Mouse (Mus musculus) embryonic facial prominence, embryonic 10.5 days (tissue): ENCODE results near the gene Rbm45. TPM values are rescaled to one million over a fixed set of nuclear protein-coding genes. Genes with fewer than 3 reads are reported as not detected.
A peak's percentile ranks its signal among the peaks of the same experiment; 100 is the strongest.

Source experiments
- DNase-seq: peaks from one replicate; pipeline ENCODE4 v3.0.0-alpha.2; 2017; ENCODE audit warnings: low spot score
- H3K27ac ChIP-seq: fragments of 300-500 bp; sonication (generic); replicated peaks from 2 replicates; pipeline ENCODE4 v1.5.1; 2016; ENCODE audit warnings: mild to moderate bottlenecking
- H3K27me3 ChIP-seq: fragments of 300-500 bp; sonication (generic); replicated peaks from 2 replicates; pipeline ENCODE4 v1.6.1; 2016; ENCODE audit warnings: low read depth, mild to moderate bottlenecking; ENCODE audit not compliant: poor library complexity, severe bottlenecking
- H3K36me3 ChIP-seq: fragments of 300-500 bp; sonication (generic); replicated peaks from 2 replicates; pipeline ENCODE4 v1.6.1; 2016; ENCODE audit warnings: mild to moderate bottlenecking, moderate library complexity
- H3K4me1 ChIP-seq: fragments of 300-500 bp; sonication (generic); 2 replicates; pipeline ENCODE4 v1.6.1; 2016
- H3K4me3 ChIP-seq: fragments of 300-500 bp; sonication (generic); 2 replicates; pipeline ENCODE4 v1.5.1; 2016; ENCODE audit warnings: mild to moderate bottlenecking, moderate library complexity
- H3K9me3 ChIP-seq: fragments of 300-500 bp; sonication (generic); 2 replicates; pipeline ENCODE4 v1.6.1; 2016; ENCODE audit warnings: mild to moderate bottlenecking
- WGBS: fragments of 180-500 bp; shearing (Covaris S2); methylation state at CpG from one replicate; pipeline ENCODE4 v1.1.7; 2016; 5-methylcytosine and 5-hydroxymethylcytosine counted together
- polyA plus RNA-seq: library from polyadenylated mRNA; unstranded; fragments of >200 nt; fragmentation: Nextera tagmentation; extraction: Ambion mirVana; gene quantifications from 2 replicates; pipeline ENCODE4 v1.2.1, GENCODE M21; 2016

Rbm45 gene
- polyA plus RNA-seq, 1 experiment from 2014 or later, result 20.6 TPM

GRCm38 (mm10) chr2:76362111-76362510, 7.7 kb upstream of the Rbm45 start:
- no peaks in the 10 kb centered on the region for H3K4me1 ChIP-seq
- WGBS, result 49% methylated on average over 2 of the region's 2 CpGs
- H3K4me3 ChIP-seq, result no peak overlapping the region
- H3K9me3 ChIP-seq, result no peaks in the 10 kb centered on the region
- H3K27me3 ChIP-seq, result no peaks in the 10 kb centered on the region
- DNase-seq, result peak; percentile 49
- no peak overlapping the region for H3K27ac ChIP-seq
- H3K36me3 ChIP-seq, result no peaks in the 10 kb centered on the region

GRCm38 (mm10) chr2:76365811-76366210, 4.0 kb upstream of the Rbm45 start:
- peaks cover 4% of the 10 kb centered on the region for H3K4me1 ChIP-seq
- H3K9me3 ChIP-seq, result no peaks in the 10 kb centered on the region
- WGBS, result 73% methylated on average over 4 of the region's 4 CpGs
- H3K27me3 ChIP-seq, result no peaks in the 10 kb centered on the region
- H3K27ac ChIP-seq, result no peak overlapping the region
- H3K36me3 ChIP-seq, result no peaks in the 10 kb centered on the region
- H3K4me3 ChIP-seq, result no peak overlapping the region
- no peak for DNase-seq

- peak; percentile 78 for DNase-seq
- WGBS, result 20% methylated on average over 9 of the region's 9 CpGs
- Histone ChIP-seq H3K27me3 (no peaks in the 10 kb centered on the region), H3K4me3 (no peak overlapping the region), H3K27ac (no peak overlapping the region), H3K4me1 (peaks cover 8% of the 10 kb centered on the region), H3K36me3 (peaks cover 8% of the 10 kb centered on the region), H3K9me3 (no peaks in the 10 kb centered on the region)
These were observed 2.4 kb upstream of the Rbm45 start for GRCm38 (mm10) chr2:76367188-76367922.

- Histone ChIP-seq H3K4me1 (peaks cover 8% of the 10 kb centered on the region), H3K36me3 (peaks cover 25% of the 10 kb centered on the region), H3K9me3 (no peaks in the 10 kb centered on the region), H3K27me3 (no peaks in the 10 kb centered on the region), H3K4me3 (peak overlapping the region; percentile 69; the same call in 1 of the 2 replicates), H3K27ac (no peak overlapping the region)
- 78% methylated on average over 13 of the region's 13 CpGs for WGBS
- DNase-seq, result no peak
These were observed 723 bp upstream of the Rbm45 start for GRCm38 (mm10) chr2:76368861-76369660.

- WGBS, result 2% methylated on average over 7 of the region's 7 CpGs
- Histone ChIP-seq H3K4me3 (peak overlapping the region; percentile 69), H3K27ac (peak overlapping the region; percentile 82)
These were observed 805 bp downstream of the Rbm45 start for GRCm38 (mm10) chr2:76370656-76370922.

GRCm38 (mm10) chr2:76372244-76372643, 2.5 kb downstream of the Rbm45 start:
- no peak for DNase-seq
- Histone ChIP-seq H3K27ac (no peak overlapping the region), H3K36me3 (peaks cover 56% of the 10 kb centered on the region), H3K4me3 (no peak overlapping the region), H3K9me3 (no peaks in the 10 kb centered on the region), H3K27me3 (no peaks in the 10 kb centered on the region), H3K4me1 (peaks cover 8% of the 10 kb centered on the region)
- WGBS, result 90% methylated on average over 4 of the region's 4 CpGs

More at GRCm38 (mm10) chr2:76370656-76370922, 805 bp downstream of the Rbm45 start:
- no peak for DNase-seq
- no peaks in the 10 kb centered on the region for H3K9me3 ChIP-seq
- peaks cover 8% of the 10 kb centered on the region for H3K4me1 ChIP-seq
- peaks cover 40% of the 10 kb centered on the region for H3K36me3 ChIP-seq
- H3K27me3 ChIP-seq, result no peaks in the 10 kb centered on the region

GRCm38 (mm10) chr2:76374544-76375206, 4.9 kb downstream of the Rbm45 start:
- Histone ChIP-seq H3K9me3 (no peaks in the 10 kb centered on the region), H3K4me3 (no peak overlapping the region), H3K4me1 (peaks cover 8% of the 10 kb centered on the region), H3K27me3 (no peaks in the 10 kb centered on the region), H3K27ac (no peak overlapping the region), H3K36me3 (peaks cover 80% of the 10 kb centered on the region)
- DNase-seq, result no peak
- 95% methylated on average over 6 of the region's 6 CpGs for WGBS

- no peak overlapping the region for H3K4me3 ChIP-seq
- no peaks in the 10 kb centered on the region for H3K9me3 ChIP-seq
- no peak overlapping the region for H3K27ac ChIP-seq
- WGBS, result 95% methylated on average over 19 of the region's 19 CpGs
- H3K36me3 ChIP-seq, result peaks cover 98% of the 10 kb centered on the region
- no peaks in the 10 kb centered on the region for H3K4me1 ChIP-seq
- no peak for DNase-seq
- H3K27me3 ChIP-seq, result no peaks in the 10 kb centered on the region
These were observed 8.9 kb downstream of the Rbm45 start for GRCm38 (mm10) chr2:76378646-76379045.

- no peaks in the 10 kb centered on the region for H3K9me3 ChIP-seq
- no peak for DNase-seq
- no peaks in the 10 kb centered on the region for H3K27me3 ChIP-seq
- no peak overlapping the region for H3K27ac ChIP-seq
- peaks cover 56% of the 10 kb centered on the region for H3K36me3 ChIP-seq
- H3K4me3 ChIP-seq, result no peak overlapping the region
- H3K4me1 ChIP-seq, result no peaks in the 10 kb centered on the region
These were observed 16.7 kb downstream of the Rbm45 start for GRCm38 (mm10) chr2:76386531-76386930.

GRCm38 (mm10) chr2:76400178-76400577, 30.4 kb downstream of the Rbm45 start:
- Histone ChIP-seq H3K4me1 (peaks cover under 1% of the 10 kb centered on the region), H3K36me3 (no peaks in the 10 kb centered on the region), H3K27ac (no peak overlapping the region), H3K4me3 (no peak overlapping the region), H3K9me3 (no peaks in the 10 kb centered on the region), H3K27me3 (peaks cover 27% of the 10 kb centered on the region)
- DNase-seq, result no peak

GRCm38 (mm10) chr2:76405596-76406150, 35.9 kb downstream of the Rbm45 start:
- Histone ChIP-seq H3K4me3 (peak overlapping the region; percentile 94), H3K27ac (peak overlapping the region; percentile 87), H3K27me3 (peaks cover 39% of the 10 kb centered on the region), H3K9me3 (no peaks in the 10 kb centered on the region), H3K4me1 (peaks cover 18% of the 10 kb centered on the region), H3K36me3 (no peaks in the 10 kb centered on the region)
- WGBS, result 4% methylated on average over 15 of the region's 15 CpGs
- DNase-seq, result no peak

GRCm38 (mm10) chr2:76406151-76406936, 36.6 kb downstream of the Rbm45 start, which contains the start of gene Osbpl6:
Gene Osbpl6 (plus strand): TSS chr2:76406508.
- peak; percentile 85 for DNase-seq
- no peaks in the 10 kb centered on the region for H3K9me3 ChIP-seq
- peak within 1 kb of the TSS; percentile 87 for H3K27ac ChIP-seq
- no peaks in the 10 kb centered on the region for H3K36me3 ChIP-seq
- H3K4me1 ChIP-seq, result peaks cover 18% of the 10 kb centered on the region
- under 1% methylated on average over 88 of the region's 89 CpGs for WGBS
- peaks cover 39% of the 10 kb centered on the region for H3K27me3 ChIP-seq
- peak within 1 kb of the TSS; percentile 94 for H3K4me3 ChIP-seq
